8 mouse cellular contexts compared by ENCODE assay signal in genomic region chr15:81872262-81873136, GRCm38 (mm10). TPM values are rescaled to one million over a fixed set of nuclear protein-coding genes. Genes with fewer than 3 reads are reported as not detected.
DNase-seq lines count a peak whose midpoint lies in the region; ATAC-seq lines count a peak whose summit lies in the region.

TSS of gene Aco2 (plus strand) at chr15:81872309.

- peak within 1 kb of the TSS; percentile 99 for H3K4me3 ChIP-seq in forebrain, embryonic 10.5 days
- H3K4me3 ChIP-seq in heart, embryonic 15.5 days = peak within 1 kb of the TSS; percentile 94
- H3K4me3 ChIP-seq in liver, embryonic 15.5 days (replicated peaks) = peak within 1 kb of the TSS; percentile 95
- peak within 1 kb of the TSS; percentile 96 for H3K4me3 ChIP-seq in neural tube, embryonic 12.5 days

- no peaks in the 10 kb centered on the region for H3K9me3 ChIP-seq in forebrain, embryonic 10.5 days
- H3K9me3 ChIP-seq in heart, embryonic 15.5 days (replicated peaks) = no peaks in the 10 kb centered on the region
- no peaks in the 10 kb centered on the region for H3K9me3 ChIP-seq in liver, embryonic 15.5 days (replicated peaks)
- H3K9me3 ChIP-seq in neural tube, embryonic 12.5 days = no peaks in the 10 kb centered on the region

- no peaks in the 10 kb centered on the region for H3K27me3 ChIP-seq in forebrain, embryonic 10.5 days (ENCODE audit: poor library complexity, severe bottlenecking)
- H3K27me3 ChIP-seq in heart, embryonic 15.5 days = no peaks in the 10 kb centered on the region
- no peaks in the 10 kb centered on the region for H3K27me3 ChIP-seq in liver, embryonic 15.5 days
- H3K27me3 ChIP-seq in neural tube, embryonic 12.5 days (replicated peaks) = no peaks in the 10 kb centered on the region

- peak; percentile 99 to 100 for DNase-seq in CD8-positive naive resting alpha-beta T cell, adult 2 months (ENCODE audit: low read depth in 2 of 2, low spot score in 2 of 2)
- DNase-seq in c-Kit-positive CD71-negative TER-119-negative erythroid progenitor cells, embryonic 14.5 days (ENCODE audit: low read depth) = peak; percentile 99
- peak; percentile 98 for DNase-seq in forebrain, embryonic 10.5 days (ENCODE audit: extremely low spot score, low spot score)
- peak; percentile 100 for DNase-seq in kidney, postnatal 36 days
- peak; percentile 97 for DNase-seq in telencephalon, adult 2 months (ENCODE audit: low read depth, low spot score)

- H3K4me2 ChIP-seq in heart, embryonic 15.5 days = peak within 1 kb of the TSS; percentile 68
- peak within 1 kb of the TSS; percentile 82 for H3K4me2 ChIP-seq in liver, embryonic 15.5 days
- peak within 1 kb of the TSS; percentile 80 for H3K4me2 ChIP-seq in neural tube, embryonic 12.5 days (replicated peaks)

- ATAC-seq in heart, embryonic 15.5 days (replicated peaks; ENCODE audit: insufficient number of reproducible peaks, insufficient read depth, low FRiP score, low read depth) = peak; percentile 90
- ATAC-seq in liver, embryonic 15.5 days (ENCODE audit: insufficient read depth) = peak; percentile 81
- peak; percentile 76 for ATAC-seq in neural tube, embryonic 12.5 days (ENCODE audit: low FRiP score, low read depth)

- H3K27ac ChIP-seq in forebrain, embryonic 10.5 days = peak within 1 kb of the TSS; percentile 97
- H3K27ac ChIP-seq in heart, embryonic 15.5 days = peak within 1 kb of the TSS; percentile 95
- peak within 1 kb of the TSS; percentile 97 for H3K27ac ChIP-seq in liver, embryonic 15.5 days (replicated peaks)
- H3K27ac ChIP-seq in neural tube, embryonic 12.5 days = peak within 1 kb of the TSS; percentile 91

- under 1% methylated on average over 53 of the region's 53 CpGs for WGBS in forebrain, embryonic 10.5 days
- WGBS in heart, embryonic 15.5 days = under 1% methylated on average over 53 of the region's 53 CpGs
- WGBS in liver, embryonic 15.5 days (ENCODE audit: insufficient replicate concordance) = under 1% methylated on average over 53 of the region's 53 CpGs
- under 1% methylated on average over 53 of the region's 53 CpGs for WGBS in neural tube, embryonic 12.5 days

- peak within 1 kb of the TSS; percentile 92 for H3K9ac ChIP-seq in heart, embryonic 15.5 days
- H3K9ac ChIP-seq in liver, embryonic 15.5 days = peak within 1 kb of the TSS; percentile 85
- peak within 1 kb of the TSS; percentile 84 for H3K9ac ChIP-seq in neural tube, embryonic 12.5 days

- H3K36me3 ChIP-seq in forebrain, embryonic 10.5 days (replicated peaks) = peaks cover 36% of the 10 kb centered on the region
- peaks cover 32% of the 10 kb centered on the region for H3K36me3 ChIP-seq in heart, embryonic 15.5 days
- H3K36me3 ChIP-seq in liver, embryonic 15.5 days (replicated peaks) = peaks cover 39% of the 10 kb centered on the region
- H3K36me3 ChIP-seq in neural tube, embryonic 12.5 days = peaks cover 30% of the 10 kb centered on the region

- peaks cover 28% of the 10 kb centered on the region for H3K4me1 ChIP-seq in forebrain, embryonic 10.5 days
- peaks cover 29% of the 10 kb centered on the region for H3K4me1 ChIP-seq in heart, embryonic 15.5 days (replicated peaks)
- peaks cover 58% of the 10 kb centered on the region for H3K4me1 ChIP-seq in liver, embryonic 15.5 days (replicated peaks)
- peaks cover 11% of the 10 kb centered on the region for H3K4me1 ChIP-seq in neural tube, embryonic 12.5 days

RNA-seq across cellular contexts. Expression of gene Aco2, which starts in this region (rescaled TPM):
- polyA plus RNA-seq in forebrain, embryonic 10.5 days (2016; fragmentation: Nextera tagmentation; extraction: Ambion mirVana) = 147 and 148 TPM in 2 replicates
- 610 and 636 TPM in 2 replicates for polyA plus RNA-seq in heart, embryonic 15.5 days (2015; fragmentation: Nextera tagmentation; extraction: Ambion mirVana)
- 98.9 and 107 TPM in 2 replicates for polyA plus RNA-seq in liver, embryonic 15.5 days (2015; fragmentation: Nextera tagmentation; extraction: Ambion mirVana)
- polyA plus RNA-seq in neural tube, embryonic 12.5 days (2016; fragmentation: Nextera tagmentation; extraction: Ambion mirVana) = 213 TPM in 2 replicates

Comparison
In these comparisons a context has a peak if more than half of its experiments do, and no peak if none do; other contexts are left out.
1. Peak in every context shown above with its lines: DNase-seq, ATAC-seq, H3K4me3 ChIP-seq and H3K27ac ChIP-seq.